Mouse (Mus musculus) heart, embryonic 13.5 days (tissue): ENCODE results near the gene P2ry6. TPM values are rescaled to one million over a fixed set of nuclear protein-coding genes. Genes with fewer than 3 reads are reported as not detected.

Experiments
- ATAC-seq: fragments of 200-750 bp; cut with Nextera tagmentation; 2 replicates; pipeline ENCODE4 v1.8.0; 2017; ENCODE audit warnings: moderate TSS enrichment; ENCODE audit not compliant: insufficient number of reproducible peaks, low FRiP score, low TSS enrichment; ENCODE audit errors: extremely low read depth
- H3K27ac ChIP-seq: fragments of 300-500 bp; sonication (generic); replicated peaks from 2 replicates; pipeline ENCODE4 v1.5.1; 2015; ENCODE audit warnings: moderate library complexity, mild to moderate bottlenecking, inconsistent platforms
- H3K27me3 ChIP-seq: fragments of 300-500 bp; sonication (generic); replicated peaks from 2 replicates; pipeline ENCODE4 v1.6.1; 2015; ENCODE audit warnings: mild to moderate bottlenecking, inconsistent platforms
- H3K36me3 ChIP-seq: fragments of 300-500 bp; sonication (generic); 2 replicates; pipeline ENCODE4 v1.6.1; 2015; ENCODE audit warnings: mild to moderate bottlenecking, inconsistent platforms
- H3K4me1 ChIP-seq: fragments of 300-500 bp; sonication (generic); 2 replicates; pipeline ENCODE4 v1.6.1; 2015; ENCODE audit warnings: inconsistent platforms
- H3K4me2 ChIP-seq: fragments of 300-500 bp; sonication (generic); 2 replicates; pipeline ENCODE4 v1.6.1; 2015; ENCODE audit warnings: inconsistent platforms, mild to moderate bottlenecking, moderate library complexity
- H3K4me3 ChIP-seq: fragments of 300-500 bp; sonication (generic); 2 replicates; pipeline ENCODE4 v1.5.1; 2015; ENCODE audit warnings: moderate library complexity, mild to moderate bottlenecking, inconsistent platforms
- H3K9ac ChIP-seq: fragments of 300-500 bp; sonication (generic); 2 replicates; pipeline ENCODE4 v1.6.1; 2015; ENCODE audit warnings: inconsistent platforms, mild to moderate bottlenecking, moderate library complexity
- H3K9me3 ChIP-seq: fragments of 300-500 bp; sonication (generic); 2 replicates; pipeline ENCODE4 v1.6.1; 2016; ENCODE audit warnings: inconsistent platforms
- WGBS: fragments of 180-500 bp; shearing (Covaris S2); methylation state at CpG from one replicate; pipeline ENCODE4 v1.1.7; 2015; ENCODE audit warnings: mixed read lengths; 5-methylcytosine and 5-hydroxymethylcytosine counted together
- polyA plus RNA-seq: library from polyadenylated mRNA; unstranded; fragments of >200 nt; fragmentation: Nextera tagmentation; extraction: Ambion mirVana; gene quantifications from 2 replicates; pipeline ENCODE4 v1.2.1, GENCODE M21; 2015

P2ry6 gene
- polyA plus RNA-seq, 1 experiment from 2014 or later = 4.3 TPM

GRCm38 (mm10) chr7:101002274-101002673 is 27.8 kb upstream of the P2ry6 start:
- peaks cover 25% of the 10 kb centered on the region; the same call in 1 of the 2 replicates for H3K27me3 ChIP-seq
- no peak overlapping the region for H3K9ac ChIP-seq
- no peak overlapping the region for H3K4me3 ChIP-seq
- no peak overlapping the region for H3K4me2 ChIP-seq
- H3K36me3 ChIP-seq = no peaks in the 10 kb centered on the region
- H3K4me1 ChIP-seq = peaks cover 7% of the 10 kb centered on the region
- H3K9me3 ChIP-seq = no peaks in the 10 kb centered on the region
- WGBS = 63% methylated on average over 6 of the region's 6 CpGs
- no peak overlapping the region for H3K27ac ChIP-seq
- no peak for ATAC-seq

GRCm38 (mm10) chr7:100999623-101000022 is 25.2 kb upstream of the P2ry6 start:
- Histone ChIP-seq H3K36me3 (no peaks in the 10 kb centered on the region), H3K4me3 (no peak overlapping the region), H3K4me2 (no peak overlapping the region), H3K9me3 (no peaks in the 10 kb centered on the region), H3K27me3 (peaks cover 14% of the 10 kb centered on the region; the same call in 1 of the 2 replicates), H3K4me1 (peaks cover 7% of the 10 kb centered on the region), H3K9ac (no peak overlapping the region), H3K27ac (no peak overlapping the region)
- WGBS = 78% methylated on average over 5 of the region's 5 CpGs
- ATAC-seq = no peak

- H3K9me3 ChIP-seq = no peaks in the 10 kb centered on the region
- peaks cover 14% of the 10 kb centered on the region; the same call in 1 of the 2 replicates for H3K27me3 ChIP-seq
- no peak overlapping the region for H3K4me3 ChIP-seq
- H3K4me2 ChIP-seq = no peak overlapping the region
- peaks cover 7% of the 10 kb centered on the region for H3K4me1 ChIP-seq
- H3K27ac ChIP-seq = no peak overlapping the region
- ATAC-seq = no peak
- H3K36me3 ChIP-seq = no peaks in the 10 kb centered on the region
- 71% methylated on average over 24 of the region's 24 CpGs for WGBS
- no peak overlapping the region for H3K9ac ChIP-seq
These were observed 24.1 kb upstream of the P2ry6 start for GRCm38 (mm10) chr7:100998578-100998960.

DNA sequence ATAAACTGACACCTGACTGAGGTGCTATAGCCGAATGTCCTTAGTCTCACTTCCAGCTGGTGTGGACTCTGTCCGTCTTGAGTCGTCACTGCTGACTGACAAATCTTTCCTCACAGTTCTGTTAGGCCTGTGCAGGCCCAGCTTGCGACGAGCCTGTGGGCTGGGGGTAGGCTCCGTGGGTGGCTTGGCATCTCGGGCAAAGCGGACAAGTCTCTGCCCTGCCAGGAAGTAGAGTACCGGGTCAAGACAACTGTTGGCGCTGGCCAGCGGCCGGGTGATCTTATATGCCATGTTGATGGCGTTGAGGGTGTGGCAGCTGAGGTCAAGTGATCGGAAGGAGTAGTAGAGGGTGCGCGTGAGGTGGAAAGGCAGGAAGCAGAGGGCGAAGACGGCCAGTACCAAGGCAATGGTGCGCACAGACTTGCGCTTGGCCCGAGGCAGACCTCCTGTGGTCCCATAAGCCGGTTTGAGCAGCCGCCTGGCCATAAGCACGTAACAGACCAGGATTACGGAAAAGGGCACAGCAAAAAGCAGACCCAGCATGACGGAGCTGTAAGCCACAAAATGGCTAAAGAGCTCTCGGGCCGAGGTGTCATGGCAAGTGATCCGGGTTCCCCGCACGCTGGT is 23.6 kb upstream of the P2ry6 start:
- no peak for ATAC-seq
- 73% methylated on average over 31 of the region's 31 CpGs for WGBS
- Histone ChIP-seq H3K9me3 (no peaks in the 10 kb centered on the region), H3K27ac (no peak overlapping the region), H3K27me3 (peaks cover 14% of the 10 kb centered on the region; the same call in 1 of the 2 replicates), H3K4me1 (peaks cover 12% of the 10 kb centered on the region), H3K4me2 (no peak overlapping the region), H3K4me3 (no peak overlapping the region), H3K9ac (no peak overlapping the region), H3K36me3 (no peaks in the 10 kb centered on the region)

DNA sequence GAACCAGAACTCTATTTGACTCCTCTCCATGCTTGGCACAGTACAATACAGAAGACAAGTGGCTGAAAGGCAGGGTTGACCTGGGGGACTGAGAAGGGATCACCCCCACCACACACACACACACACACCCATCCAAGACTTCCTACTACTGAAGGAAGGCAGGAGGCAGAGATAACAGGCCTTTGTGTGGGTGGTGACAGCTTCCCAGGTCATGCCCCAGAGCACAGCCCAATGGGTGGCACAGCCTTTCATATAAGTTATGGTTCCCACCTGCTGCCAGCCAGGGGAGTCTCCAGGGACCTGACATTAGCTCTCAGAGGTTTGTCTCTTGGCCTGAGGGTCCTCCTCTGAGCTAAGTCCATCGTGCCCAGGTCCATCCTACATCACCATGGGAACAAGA is 22.8 kb upstream of the P2ry6 start:
- H3K4me3 ChIP-seq = no peak overlapping the region
- no peak overlapping the region for H3K27ac ChIP-seq
- no peak overlapping the region for H3K9ac ChIP-seq
- H3K4me2 ChIP-seq = no peak overlapping the region
- H3K4me1 ChIP-seq = peaks cover 8% of the 10 kb centered on the region
- no peaks in the 10 kb centered on the region for H3K9me3 ChIP-seq
- ATAC-seq = no peak
- H3K36me3 ChIP-seq = no peaks in the 10 kb centered on the region
- peaks cover 14% of the 10 kb centered on the region; the same call in 1 of the 2 replicates for H3K27me3 ChIP-seq
- WGBS = 81% methylated on average over 1 of the region's 1 CpGs

DNA sequence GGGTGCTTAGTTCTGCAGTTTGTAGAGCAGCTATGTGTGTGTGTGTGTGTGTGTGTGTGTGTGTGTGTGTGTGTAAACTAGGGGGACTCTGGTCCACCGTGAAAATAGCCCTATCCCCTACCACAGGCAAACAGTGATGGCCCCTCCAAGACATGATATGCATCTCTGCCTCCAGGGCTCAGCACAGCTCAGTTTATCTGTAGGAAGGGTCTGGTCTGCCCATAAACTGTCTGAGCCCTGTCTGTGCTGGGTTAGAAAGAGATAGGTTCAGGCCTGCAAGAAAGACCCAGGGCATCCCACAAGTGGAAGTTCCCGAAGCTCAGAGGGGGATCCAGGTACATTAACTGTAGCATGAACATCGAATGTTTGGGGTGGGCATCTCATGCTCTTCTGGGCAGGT is 21.5 kb upstream of the P2ry6 start:
- H3K4me1 ChIP-seq = peaks cover 14% of the 10 kb centered on the region
- no peaks in the 10 kb centered on the region for H3K9me3 ChIP-seq
- no peaks in the 10 kb centered on the region for H3K36me3 ChIP-seq
- no peak overlapping the region for H3K27ac ChIP-seq
- H3K27me3 ChIP-seq = peaks cover 14% of the 10 kb centered on the region; the same call in 1 of the 2 replicates
- H3K4me3 ChIP-seq = no peak overlapping the region
- no peak overlapping the region for H3K9ac ChIP-seq
- WGBS = 70% methylated on average over 3 of the region's 3 CpGs
- no peak for ATAC-seq
- no peak overlapping the region for H3K4me2 ChIP-seq

GRCm38 (mm10) chr7:100995260-100995864 is 20.9 kb upstream of the P2ry6 start:
- H3K27ac ChIP-seq = no peak overlapping the region
- peaks cover 19% of the 10 kb centered on the region for H3K4me1 ChIP-seq
- H3K36me3 ChIP-seq = no peaks in the 10 kb centered on the region
- no peak for ATAC-seq
- H3K4me2 ChIP-seq = no peak overlapping the region
- no peak overlapping the region for H3K9ac ChIP-seq
- H3K9me3 ChIP-seq = no peaks in the 10 kb centered on the region
- WGBS = 66% methylated on average over 7 of the region's 7 CpGs
- no peak overlapping the region for H3K4me3 ChIP-seq
- H3K27me3 ChIP-seq = peaks cover 11% of the 10 kb centered on the region; the same call in 1 of the 2 replicates

- peaks cover 27% of the 10 kb centered on the region for H3K4me1 ChIP-seq
- H3K27ac ChIP-seq = no peak overlapping the region
- no peak for ATAC-seq
- H3K9me3 ChIP-seq = no peaks in the 10 kb centered on the region
- H3K4me3 ChIP-seq = no peak overlapping the region
- H3K4me2 ChIP-seq = no peak overlapping the region
- H3K36me3 ChIP-seq = no peaks in the 10 kb centered on the region
- H3K9ac ChIP-seq = no peak overlapping the region
- 57% methylated on average over 4 of the region's 4 CpGs for WGBS
- H3K27me3 ChIP-seq = peaks cover 3% of the 10 kb centered on the region; the same call in 1 of the 2 replicates
These were observed 18.7 kb upstream of the P2ry6 start for GRCm38 (mm10) chr7:100993166-100993565.

GRCm38 (mm10) chr7:100991972-100992371 is 17.5 kb upstream of the P2ry6 start:
- Histone ChIP-seq H3K4me2 (no peak overlapping the region), H3K4me1 (peaks cover 32% of the 10 kb centered on the region), H3K36me3 (no peaks in the 10 kb centered on the region), H3K9me3 (no peaks in the 10 kb centered on the region), H3K27ac (no peak overlapping the region), H3K4me3 (no peak overlapping the region), H3K9ac (no peak overlapping the region), H3K27me3 (no peaks in the 10 kb centered on the region)
- WGBS = 83% methylated on average over 3 of the region's 3 CpGs
- ATAC-seq = no peak

- 0 out of 2 replicates have a peak, but pooled peaks have one; percentile 8 for ATAC-seq
- 43% methylated on average over 9 of the region's 9 CpGs for WGBS
- peak overlapping the region; percentile 66 for H3K27ac ChIP-seq
- H3K4me1 ChIP-seq = peaks cover 32% of the 10 kb centered on the region
- H3K36me3 ChIP-seq = no peaks in the 10 kb centered on the region
- H3K4me2 ChIP-seq = no peak overlapping the region
- H3K9me3 ChIP-seq = no peaks in the 10 kb centered on the region
- H3K27me3 ChIP-seq = no peaks in the 10 kb centered on the region
- no peak overlapping the region for H3K4me3 ChIP-seq
- no peak overlapping the region for H3K9ac ChIP-seq
These were observed 16.3 kb upstream of the P2ry6 start for GRCm38 (mm10) chr7:100990636-100991311.

DNA sequence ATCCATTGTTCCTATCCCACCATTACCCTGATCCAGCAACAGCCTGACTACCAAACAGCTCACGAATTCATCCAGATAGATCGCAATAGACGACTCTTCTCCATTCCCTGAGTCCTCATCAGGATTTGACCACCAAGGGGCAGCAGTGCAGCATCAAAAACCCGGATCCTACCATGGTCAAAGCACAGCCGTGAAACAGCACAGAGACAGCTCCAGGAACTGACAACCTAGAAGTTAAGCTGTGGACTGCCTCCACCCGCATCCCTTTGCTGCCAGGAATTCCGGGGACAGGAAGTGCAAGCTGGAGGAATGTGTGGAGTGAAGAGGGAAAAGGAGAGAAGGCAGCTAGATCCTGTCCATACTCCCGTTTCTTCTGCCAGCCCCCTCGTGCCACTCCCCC is 13.6 kb upstream of the P2ry6 start:
- 6% methylated on average over 9 of the region's 9 CpGs for WGBS
- H3K9ac ChIP-seq = no peak overlapping the region
- H3K4me2 ChIP-seq = peak overlapping the region; percentile 40
- no peaks in the 10 kb centered on the region for H3K9me3 ChIP-seq
- peaks cover 39% of the 10 kb centered on the region for H3K4me1 ChIP-seq
- H3K4me3 ChIP-seq = no peak overlapping the region
- H3K36me3 ChIP-seq = no peaks in the 10 kb centered on the region
- H3K27ac ChIP-seq = peak overlapping the region; percentile 48
- no peaks in the 10 kb centered on the region for H3K27me3 ChIP-seq
- no peak for ATAC-seq
